Mouse (Mus musculus): ENCODE measurements around the gene 2310034G01Rik. TPM values are rescaled to one million over a fixed set of nuclear protein-coding genes. Genes with fewer than 3 reads are reported as not detected.

Gene 2310034G01Rik
- polyA plus RNA-seq, 1 experiment from 2014 or later, result 1.0 TPM

DNA sequence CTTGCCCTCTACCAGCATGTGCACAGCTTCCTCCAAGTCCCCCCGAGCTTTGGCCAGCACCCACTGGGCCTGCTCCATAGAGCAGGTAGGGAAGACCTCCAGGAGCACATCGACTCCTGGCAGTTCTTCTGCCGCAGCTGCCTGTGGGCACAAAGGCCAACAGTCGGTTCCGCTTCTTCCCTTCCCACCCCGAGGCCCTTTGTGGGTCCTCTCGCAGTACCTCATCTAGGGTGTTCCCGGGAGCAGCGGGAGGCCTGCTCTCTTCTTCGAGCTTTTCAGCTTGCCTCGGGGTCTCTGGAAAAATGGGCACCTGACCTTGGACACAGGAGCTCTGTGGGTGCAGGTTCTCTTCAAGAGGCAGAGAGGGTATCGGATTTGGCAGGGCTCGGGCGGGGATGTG, 18.8 kb downstream of the 2310034G01Rik start:
- H3K27me3 ChIP-seq (ENCODE audit: poor library complexity, severe bottlenecking), result peaks cover 36% of the 10 kb centered on the region
- no peak for DNase-seq (ENCODE audit: extremely low spot score, low spot score)
- 88% methylated on average over 14 of the region's 14 CpGs for WGBS
- peaks cover 66% of the 10 kb centered on the region for H3K4me1 ChIP-seq
- peaks cover 39% of the 10 kb centered on the region for H3K36me3 ChIP-seq (replicated peaks)
- H3K9me3 ChIP-seq, result no peaks in the 10 kb centered on the region
- H3K4me3 ChIP-seq, result no peak overlapping the region
- H3K27ac ChIP-seq, result no peak overlapping the region

DNA sequence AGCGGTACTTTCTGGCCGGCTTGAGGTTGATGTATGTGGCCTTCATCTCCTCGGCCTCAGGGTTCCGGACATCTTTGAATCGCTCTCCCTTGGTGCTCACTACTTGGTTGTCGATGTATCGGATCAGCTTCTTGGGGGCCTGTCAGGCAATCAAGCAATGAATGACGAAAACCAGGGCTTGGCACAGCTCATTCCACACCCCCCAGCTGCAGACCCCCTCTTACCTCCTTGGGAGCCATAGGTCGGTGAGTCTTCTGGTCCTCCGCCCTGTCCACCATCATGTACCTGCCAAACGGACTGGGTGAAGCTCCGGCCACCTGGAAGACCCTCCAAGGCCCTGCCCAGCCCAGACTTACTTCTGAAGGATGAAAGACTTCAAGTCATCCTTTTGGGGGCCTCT, 19.4 kb downstream of the 2310034G01Rik start:
- H3K4me1 ChIP-seq, result peaks cover 72% of the 10 kb centered on the region
- DNase-seq (ENCODE audit: extremely low spot score, low spot score), result no peak
- 93% methylated on average over 12 of the region's 12 CpGs for WGBS

DNA sequence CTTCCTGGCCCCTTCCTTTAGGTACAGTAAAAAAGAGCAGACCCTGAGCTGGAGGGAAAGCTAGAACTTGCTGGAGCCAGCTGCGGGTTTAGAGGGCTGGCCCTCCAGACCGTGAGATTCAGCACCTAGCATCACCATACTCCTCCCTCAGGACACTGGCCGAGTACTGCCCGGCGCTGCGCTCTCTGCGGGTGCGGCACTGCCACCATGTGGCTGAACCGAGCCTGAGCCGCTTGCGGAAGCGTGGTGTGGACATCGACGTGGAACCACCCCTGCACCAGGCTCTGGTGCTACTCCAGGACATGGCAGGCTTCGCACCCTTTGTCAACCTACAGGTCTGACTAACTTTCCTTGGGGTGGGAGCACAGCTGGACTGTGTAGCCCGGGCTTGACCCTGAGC, 20.2 kb downstream of the 2310034G01Rik start:
- H3K4me3 ChIP-seq, result peak overlapping the region; percentile 80
- 8% methylated on average over 16 of the region's 16 CpGs for WGBS
- H3K27me3 ChIP-seq (ENCODE audit: poor library complexity, severe bottlenecking), result peaks cover 50% of the 10 kb centered on the region
- H3K36me3 ChIP-seq (replicated peaks), result peaks cover 28% of the 10 kb centered on the region
- H3K27ac ChIP-seq, result no peak overlapping the region
- H3K9me3 ChIP-seq, result no peaks in the 10 kb centered on the region
- peak; percentile 80 for DNase-seq (ENCODE audit: extremely low spot score, low spot score)
- H3K4me1 ChIP-seq, result peaks cover 75% of the 10 kb centered on the region

More for the DNA sequence above, 19.4 kb downstream of the 2310034G01Rik start:
- Histone ChIP-seq H3K36me3 (replicated peaks) (peaks cover 32% of the 10 kb centered on the region), H3K9me3 (no peaks in the 10 kb centered on the region), H3K27ac (no peak overlapping the region), H3K4me3 (0 out of 2 replicates have a peak overlapping the region, but pooled peaks have one; percentile 14), H3K27me3 (ENCODE audit: poor library complexity, severe bottlenecking) (peaks cover 42% of the 10 kb centered on the region)

DNA sequence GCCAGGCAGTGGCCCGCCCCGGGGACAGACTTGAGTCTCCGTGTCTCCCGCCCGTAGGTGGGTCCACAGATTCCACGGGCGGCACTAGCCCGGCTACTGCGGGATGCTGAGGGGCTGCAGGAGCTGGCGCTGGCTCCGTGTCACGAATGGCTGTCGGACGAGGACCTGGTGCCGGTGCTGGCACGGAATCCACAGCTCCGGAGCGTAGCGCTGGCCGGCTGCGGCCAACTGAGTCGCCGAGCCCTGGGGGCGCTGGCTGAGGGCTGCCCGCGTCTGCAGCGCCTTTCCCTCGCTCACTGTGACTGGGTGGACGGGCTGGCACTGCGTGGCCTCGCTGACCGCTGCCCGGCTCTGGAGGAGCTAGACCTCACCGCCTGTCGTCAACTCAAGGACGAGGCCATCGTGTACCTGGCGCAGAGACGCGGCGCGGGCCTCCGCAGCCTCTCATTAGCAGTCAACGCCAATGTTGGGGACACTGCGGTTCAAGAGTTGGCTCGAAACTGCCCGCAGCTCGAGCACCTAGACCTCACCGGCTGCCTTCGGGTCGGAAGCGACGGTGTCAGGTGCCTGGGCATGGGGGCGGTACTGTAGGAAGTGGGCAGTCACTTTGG, 21.0 kb downstream of the 2310034G01Rik start:
- peak overlapping the region; percentile 91 for H3K27ac ChIP-seq
- WGBS, result 2% methylated on average over 54 of the region's 54 CpGs
- no peak for DNase-seq (ENCODE audit: extremely low spot score, low spot score)

DNA sequence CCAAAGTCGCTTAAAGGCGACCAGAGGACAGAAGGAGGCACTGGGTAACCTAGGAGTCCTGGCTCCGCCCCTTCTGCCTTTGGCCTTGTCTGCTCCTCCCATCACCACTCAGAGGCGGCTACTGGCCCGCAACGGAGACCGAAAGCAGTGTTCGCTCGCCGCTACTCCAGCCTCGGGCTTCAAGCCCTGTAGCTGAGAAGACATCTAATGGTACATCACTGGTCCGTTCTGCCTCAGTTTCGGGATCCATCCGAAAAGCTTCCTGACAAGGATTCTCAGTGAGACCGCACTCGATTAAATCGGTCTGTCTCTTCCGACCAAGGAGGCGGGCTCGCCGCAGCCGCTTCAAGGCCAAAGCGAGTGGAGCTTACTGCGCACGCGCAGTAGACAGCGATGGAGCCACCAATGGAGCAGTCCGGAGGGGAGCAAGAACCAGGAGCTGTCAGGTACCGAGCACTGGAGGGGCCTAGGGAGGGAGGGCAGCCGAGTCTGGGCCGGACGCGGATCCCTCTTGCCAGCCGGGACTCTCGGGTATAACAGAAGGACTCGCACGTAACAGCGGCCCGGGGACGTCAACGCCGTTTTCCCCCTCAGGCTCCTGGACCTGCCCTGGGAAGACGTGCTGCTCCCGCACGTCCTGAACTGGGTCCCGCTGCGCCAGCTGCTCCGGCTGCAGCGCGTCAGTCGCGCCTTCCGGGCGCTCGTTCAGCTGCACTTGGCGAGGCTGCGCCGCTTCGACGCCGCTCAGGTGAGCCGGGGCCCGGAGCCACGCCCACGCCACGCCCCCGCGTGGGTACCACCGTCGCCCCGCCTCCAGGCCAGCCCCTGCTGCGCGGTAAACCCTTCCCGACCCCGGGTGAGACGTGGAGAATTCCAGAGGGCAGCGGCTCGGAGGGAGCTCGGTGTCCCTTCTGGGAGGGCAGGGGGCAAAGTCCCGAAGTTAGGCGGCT, 21.7 kb downstream of the 2310034G01Rik start, which contains the start of gene Fbxl15:
Fbxl15 (plus strand) TSS at position 104 of the 950 bp plus-strand sequence.
- Histone ChIP-seq H3K27ac (peak within 1 kb of the TSS; percentile 91), H3K9me3 (no peaks in the 10 kb centered on the region), H3K4me1 (peaks cover 71% of the 10 kb centered on the region), H3K4me3 (peak within 1 kb of the TSS; percentile 80), H3K36me3 (replicated peaks) (peaks cover 28% of the 10 kb centered on the region), H3K27me3 (ENCODE audit: poor library complexity, severe bottlenecking) (peaks cover 65% of the 10 kb centered on the region)
- WGBS, result under 1% methylated on average over 81 of the region's 81 CpGs
- DNase-seq (ENCODE audit: extremely low spot score, low spot score), result peak; percentile 97

More for the DNA sequence above, 21.0 kb downstream of the 2310034G01Rik start:
- no peaks in the 10 kb centered on the region for H3K9me3 ChIP-seq
- peaks cover 71% of the 10 kb centered on the region for H3K4me1 ChIP-seq
- peak overlapping the region; percentile 80 for H3K4me3 ChIP-seq
- peaks cover 28% of the 10 kb centered on the region for H3K36me3 ChIP-seq (replicated peaks)
- peaks cover 58% of the 10 kb centered on the region for H3K27me3 ChIP-seq (ENCODE audit: poor library complexity, severe bottlenecking)

DNA sequence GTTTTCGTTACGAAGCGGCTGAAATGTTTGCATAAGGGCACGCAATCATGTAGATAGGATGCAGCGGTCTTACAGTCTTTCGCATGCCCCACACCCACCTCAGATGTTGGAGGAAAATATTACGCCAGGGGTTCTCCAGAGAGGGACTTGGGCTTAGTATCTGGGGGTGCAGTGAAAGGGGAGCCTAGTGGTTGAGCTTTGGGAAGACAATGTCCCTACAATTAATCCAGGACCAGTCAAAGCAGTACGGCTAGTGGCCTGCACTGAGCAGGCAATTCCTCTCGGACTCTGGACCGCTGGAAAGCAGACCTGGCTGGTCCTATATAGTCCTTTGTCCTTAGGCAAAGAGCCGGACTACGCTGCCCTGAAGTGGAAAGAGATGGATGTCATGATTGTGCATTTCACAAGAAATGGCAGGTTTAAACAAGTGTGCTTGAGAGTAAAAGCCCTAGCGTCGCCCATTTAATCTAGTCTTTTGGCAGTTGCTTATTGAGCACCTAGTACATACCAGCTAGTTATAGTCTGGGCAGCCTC, 22.5 kb downstream of the 2310034G01Rik start:
- 31% methylated on average over 14 of the region's 14 CpGs for WGBS
- H3K27ac ChIP-seq, result peak overlapping the region; percentile 91
- peaks cover 26% of the 10 kb centered on the region for H3K36me3 ChIP-seq (replicated peaks)
- H3K27me3 ChIP-seq (ENCODE audit: poor library complexity, severe bottlenecking), result peaks cover 73% of the 10 kb centered on the region
- H3K4me1 ChIP-seq, result peaks cover 65% of the 10 kb centered on the region
- H3K9me3 ChIP-seq, result no peaks in the 10 kb centered on the region
- H3K4me3 ChIP-seq, result peak overlapping the region; percentile 80
- DNase-seq (ENCODE audit: extremely low spot score, low spot score), result no peak

DNA sequence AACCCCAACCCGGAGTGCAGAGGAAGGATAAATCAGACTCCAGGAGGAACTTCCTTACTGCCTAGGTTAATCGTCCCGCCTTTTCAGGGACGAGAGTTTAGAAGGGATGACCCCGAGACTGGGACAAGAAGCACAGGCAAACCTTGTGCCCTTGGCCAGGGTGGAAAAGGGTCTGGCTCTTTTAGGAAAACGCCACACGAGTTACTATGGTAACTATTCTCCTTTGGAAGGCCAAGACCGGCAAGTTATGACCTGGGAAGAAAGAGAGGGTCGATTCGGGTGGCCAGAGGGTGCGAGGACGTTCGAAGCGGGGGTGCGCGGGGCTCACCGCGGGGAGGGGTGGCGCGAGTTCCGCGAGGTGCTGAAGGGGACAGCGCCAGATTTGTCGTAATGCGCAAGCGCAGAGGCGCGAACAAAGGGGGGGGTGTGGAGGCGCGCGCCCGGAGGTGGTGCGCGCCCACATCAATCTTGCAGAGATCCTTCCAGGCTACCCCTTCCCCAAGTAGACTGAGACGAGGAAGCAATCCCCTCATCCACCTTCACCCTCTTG, 23.3 kb downstream of the 2310034G01Rik start, which contains the start of gene Psd:
Psd (minus strand) TSS at position 401 of the 550 bp plus-strand sequence.
- H3K4me1 ChIP-seq, result peaks cover 65% of the 10 kb centered on the region
- H3K27ac ChIP-seq, result peak within 1 kb of the TSS; percentile 91
- WGBS, result under 1% methylated on average over 35 of the region's 35 CpGs
- H3K9me3 ChIP-seq, result no peaks in the 10 kb centered on the region
- peak within 1 kb of the TSS; percentile 80 for H3K4me3 ChIP-seq
- peak; percentile 75 for DNase-seq (ENCODE audit: extremely low spot score, low spot score)
- H3K27me3 ChIP-seq (ENCODE audit: poor library complexity, severe bottlenecking), result peaks cover 81% of the 10 kb centered on the region
- H3K36me3 ChIP-seq (replicated peaks), result peaks cover 19% of the 10 kb centered on the region

DNA sequence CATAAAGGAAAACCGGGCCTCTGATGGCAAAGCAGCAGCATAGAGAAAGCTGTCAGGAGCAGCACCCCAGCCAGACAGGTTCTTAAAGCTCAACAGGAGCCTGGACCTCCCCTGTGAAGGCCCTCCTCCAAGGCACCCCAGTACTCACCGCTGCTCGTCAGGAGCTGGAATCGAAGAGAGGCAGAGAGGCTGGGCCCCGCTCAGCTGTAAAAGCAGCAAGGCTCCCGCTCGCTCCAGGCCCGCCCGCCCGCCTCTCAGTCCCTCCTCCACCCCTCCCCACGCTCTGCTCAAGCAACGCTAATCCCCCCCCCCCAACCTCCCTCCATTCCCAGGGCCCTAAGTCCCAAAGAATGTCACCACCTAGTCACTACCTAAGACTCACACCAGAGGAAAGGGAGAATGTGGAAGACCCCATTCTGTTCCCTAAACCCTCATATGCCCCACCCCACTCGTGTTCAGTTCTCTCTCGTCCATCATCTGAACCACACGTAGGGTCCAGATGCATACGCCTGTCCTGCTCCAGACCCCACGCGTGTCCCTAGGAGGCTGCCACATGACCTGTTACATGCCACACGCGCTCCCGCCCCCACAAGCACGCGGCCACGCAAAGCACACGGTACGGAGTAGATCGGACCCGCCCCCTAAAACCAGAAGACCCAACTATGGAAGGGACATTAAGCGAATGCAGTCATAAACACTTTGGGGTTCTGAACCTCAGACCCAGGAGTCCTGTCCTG, 23.9 kb downstream of the 2310034G01Rik start:
- Histone ChIP-seq H3K36me3 (replicated peaks) (peaks cover 12% of the 10 kb centered on the region), H3K4me3 (peak overlapping the region; percentile 80), H3K27ac (peak overlapping the region; percentile 60; the same call in 1 of the 2 replicates), H3K9me3 (no peaks in the 10 kb centered on the region), H3K4me1 (peaks cover 67% of the 10 kb centered on the region), H3K27me3 (ENCODE audit: poor library complexity, severe bottlenecking) (peaks cover 85% of the 10 kb centered on the region)
- no peak for DNase-seq (ENCODE audit: extremely low spot score, low spot score)
- WGBS, result 2% methylated on average over 28 of the region's 29 CpGs

DNA sequence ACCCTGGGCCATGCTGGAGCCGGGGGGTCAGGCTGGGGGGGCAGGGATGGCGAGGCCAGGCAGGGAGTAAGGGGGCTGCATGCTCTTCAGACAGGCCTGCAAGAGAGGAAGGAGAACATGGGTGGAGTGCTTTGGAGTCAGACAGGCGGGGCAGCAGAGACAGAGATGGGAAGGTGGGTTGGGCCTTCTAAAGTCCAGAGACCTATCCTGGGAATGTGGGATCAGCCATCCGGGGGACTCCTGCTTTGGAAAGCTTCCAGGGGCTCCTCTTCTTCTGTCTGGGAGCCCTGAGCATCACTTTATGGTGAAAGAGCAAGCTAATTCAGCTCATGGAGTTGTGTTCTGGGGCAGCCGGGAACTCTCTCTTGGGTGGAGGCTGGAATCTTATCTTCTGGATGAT, 25.2 kb downstream of the 2310034G01Rik start:
- peaks cover 68% of the 10 kb centered on the region for H3K4me1 ChIP-seq
- peaks cover 85% of the 10 kb centered on the region for H3K27me3 ChIP-seq (ENCODE audit: poor library complexity, severe bottlenecking)
- no peak for DNase-seq (ENCODE audit: extremely low spot score, low spot score)
- 76% methylated on average over 5 of the region's 5 CpGs for WGBS
- H3K36me3 ChIP-seq (replicated peaks), result no peaks in the 10 kb centered on the region
- no peak overlapping the region for H3K4me3 ChIP-seq
- H3K9me3 ChIP-seq, result no peaks in the 10 kb centered on the region
- no peak overlapping the region for H3K27ac ChIP-seq

DNA sequence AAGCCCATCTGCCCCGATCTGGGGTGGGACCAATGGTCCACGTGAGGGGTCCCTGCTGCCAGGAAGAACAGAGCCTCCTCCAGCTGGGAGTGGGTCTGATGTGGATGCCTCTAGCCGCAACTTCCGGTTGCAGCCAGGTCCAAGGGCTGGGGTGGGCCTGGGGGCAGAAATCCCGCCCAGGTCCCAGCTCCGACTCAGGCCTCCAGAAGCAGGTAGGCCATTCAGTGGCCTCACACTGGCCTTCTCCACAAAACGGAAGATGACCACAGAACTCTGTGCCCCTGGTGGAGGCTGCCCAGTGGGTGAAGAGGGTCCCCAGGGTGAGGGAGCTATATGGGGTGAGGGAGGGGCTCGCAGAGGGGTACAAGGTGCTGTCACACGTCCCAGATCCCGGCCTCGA, 25.7 kb downstream of the 2310034G01Rik start:
- WGBS, result 70% methylated on average over 11 of the region's 11 CpGs
- peaks cover 85% of the 10 kb centered on the region for H3K27me3 ChIP-seq (ENCODE audit: poor library complexity, severe bottlenecking)
- H3K4me1 ChIP-seq, result peaks cover 65% of the 10 kb centered on the region
- no peak for DNase-seq (ENCODE audit: extremely low spot score, low spot score)
- no peak overlapping the region for H3K4me3 ChIP-seq
- H3K36me3 ChIP-seq (replicated peaks), result no peaks in the 10 kb centered on the region
- no peaks in the 10 kb centered on the region for H3K9me3 ChIP-seq
- H3K27ac ChIP-seq, result no peak overlapping the region

DNA sequence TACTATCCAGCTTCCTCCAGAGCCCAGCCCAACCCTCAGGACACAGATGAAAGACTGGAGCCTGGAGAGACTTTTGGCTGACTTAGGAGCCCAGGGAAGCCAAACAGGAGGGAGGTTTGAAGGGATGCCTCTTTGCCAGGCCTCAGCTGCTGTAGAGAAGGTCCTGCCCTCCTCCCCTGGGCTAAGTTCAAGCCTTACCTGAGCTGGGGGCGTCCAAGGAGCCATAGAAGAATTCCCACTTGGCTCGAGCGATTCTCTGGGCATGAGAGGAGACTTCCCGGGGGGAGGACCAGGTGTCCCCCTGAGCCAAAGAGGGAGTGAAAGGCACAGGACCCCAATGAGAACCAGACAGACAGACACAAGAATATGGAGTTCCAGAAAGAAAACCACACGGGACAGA, 26.4 kb downstream of the 2310034G01Rik start:
- no peak overlapping the region for H3K27ac ChIP-seq
- no peak overlapping the region for H3K4me3 ChIP-seq
- 78% methylated on average over 5 of the region's 5 CpGs for WGBS
- H3K9me3 ChIP-seq, result no peaks in the 10 kb centered on the region
- H3K27me3 ChIP-seq (ENCODE audit: poor library complexity, severe bottlenecking), result peaks cover 87% of the 10 kb centered on the region
- H3K36me3 ChIP-seq (replicated peaks), result no peaks in the 10 kb centered on the region
- peaks cover 65% of the 10 kb centered on the region for H3K4me1 ChIP-seq
- DNase-seq (ENCODE audit: extremely low spot score, low spot score), result no peak

All from forebrain, embryonic 10.5 days (tissue).